Mouse (Mus musculus) ovary, postnatal 10 days (tissue): ENCODE data around the gene Adcy4.

Source experiments
- DNase-seq: peaks from one replicate; pipeline ENCODE4 v3.0.0; 2022; ENCODE audit warnings: low spot score

Gene Adcy4

GRCm38 (mm10) chr14:55758363-55758784 is 25.5 kb downstream of the Adcy4 start, which contains the start of gene Cideb:
Gene Cideb, minus strand, starts transcription at chr14:55758458.
- DNase-seq = no peak

- DNase-seq = no peak
These were observed 26.3 kb downstream of the Adcy4 start for GRCm38 (mm10) chr14:55757566-55757965.

- DNase-seq = no peak
These were observed 36.6 kb downstream of the Adcy4 start for GRCm38 (mm10) chr14:55747051-55747847.

- no peak for DNase-seq
These were observed 38.0 kb downstream of the Adcy4 start for GRCm38 (mm10) chr14:55745861-55746237.

GRCm38 (mm10) chr14:55745180-55745860 is 38.6 kb downstream of the Adcy4 start, which contains the start of the genes Dhrs1 and Nop9:
Gene Dhrs1, minus strand, starts transcription at chr14:55745690.
Gene Nop9, plus strand, starts transcription at chr14:55745693.
- peak; percentile 89 for DNase-seq

- peak; percentile 86 for DNase-seq
These were observed 40.2 kb downstream of the Adcy4 start for GRCm38 (mm10) chr14:55743711-55744110.

GRCm38 (mm10) chr14:55737086-55737687 is 46.7 kb downstream of the Adcy4 start:
- DNase-seq = no peak

GRCm38 (mm10) chr14:55735758-55736157 is 48.1 kb downstream of the Adcy4 start:
- DNase-seq = no peak

- DNase-seq = no peak
These were observed 48.6 kb downstream of the Adcy4 start for GRCm38 (mm10) chr14:55735334-55735733.

- no peak for DNase-seq
These were observed 49.0 kb downstream of the Adcy4 start for GRCm38 (mm10) chr14:55734869-55735268.

GRCm38 (mm10) chr14:55733889-55734288 is 50.0 kb downstream of the Adcy4 start:
- no peak for DNase-seq

GRCm38 (mm10) chr14:55730531-55731032 is 53.3 kb downstream of the Adcy4 start:
- DNase-seq = no peak

GRCm38 (mm10) chr14:55730116-55730515 is 53.8 kb downstream of the Adcy4 start:
- DNase-seq = no peak

GRCm38 (mm10) chr14:55727889-55728685 is 55.8 kb downstream of the Adcy4 start:
- no peak for DNase-seq

GRCm38 (mm10) chr14:55726261-55726660 is 57.6 kb downstream of the Adcy4 start:
- DNase-seq = no peak

- DNase-seq = no peak
These were observed 59.5 kb downstream of the Adcy4 start for GRCm38 (mm10) chr14:55724411-55724871.

GRCm38 (mm10) chr14:55723433-55723832 is 60.5 kb downstream of the Adcy4 start:
- DNase-seq = no peak

GRCm38 (mm10) chr14:55722438-55722945 is 61.4 kb downstream of the Adcy4 start:
- no peak for DNase-seq

GRCm38 (mm10) chr14:55721700-55722437 is 62.0 kb downstream of the Adcy4 start, which contains the start of gene Rabggta:
Gene Rabggta, minus strand, starts transcription at chr14:55722263.
- DNase-seq = peak; percentile 79

- no peak for DNase-seq
These were observed 62.8 kb downstream of the Adcy4 start for GRCm38 (mm10) chr14:55721076-55721475.

- no peak for DNase-seq
These were observed 63.2 kb downstream of the Adcy4 start for GRCm38 (mm10) chr14:55720666-55721065.
